Mouse (Mus musculus) 3T3-L1 (cell line): ENCODE results near the gene Nop58.
A peak's percentile ranks its signal among the peaks of the same experiment; 100 is the strongest.
"Not testable (repeated sequence)": the region's sequence is repeated elsewhere in the genome, so short reads cannot be mapped to it uniquely, and the experiment has no call there.

Experiments
- DNase-seq: peaks from one replicate; pipeline ENCODE4 v3.0.0-alpha.2; 2015; ENCODE audit warnings: low read depth, low spot score

The Nop58 gene

GRCm38 (mm10) chr1:59684819-59685755, at the start of gene Nop58:
Gene Nop58, plus strand, starts transcription at chr1:59684971.
- peak; percentile 98 for DNase-seq

- no peak for DNase-seq
These were observed 48.4 kb upstream of the Nop58 start for GRCm38 (mm10) chr1:59636349-59636748.

- DNase-seq = no peak
These were observed 46.4 kb upstream of the Nop58 start for GRCm38 (mm10) chr1:59638371-59638770.

- DNase-seq = no peak
These were observed 42.3 kb upstream of the Nop58 start for GRCm38 (mm10) chr1:59642488-59642887.

GRCm38 (mm10) chr1:59646502-59646901, 38.3 kb upstream of the Nop58 start:
- not testable (repeated sequence) for DNase-seq

- no peak for DNase-seq
These were observed 33.5 kb upstream of the Nop58 start for GRCm38 (mm10) chr1:59651201-59651819.

GRCm38 (mm10) chr1:59653243-59653911, 31.4 kb upstream of the Nop58 start:
- no peak for DNase-seq

- DNase-seq = peak; percentile 32
These were observed 28.3 kb upstream of the Nop58 start for GRCm38 (mm10) chr1:59656244-59657171.

- no peak for DNase-seq
These were observed 21.2 kb upstream of the Nop58 start for GRCm38 (mm10) chr1:59663456-59664135.

GRCm38 (mm10) chr1:59668871-59669270, 15.9 kb upstream of the Nop58 start:
- DNase-seq = no peak

- peak; percentile 67 for DNase-seq
These were observed 14.7 kb upstream of the Nop58 start for GRCm38 (mm10) chr1:59669962-59670630.

GRCm38 (mm10) chr1:59670641-59671168, 14.1 kb upstream of the Nop58 start, which contains the start of gene Sumo1:
Gene Sumo1, minus strand, starts transcription at chr1:59670834.
- DNase-seq = peak; percentile 91

- DNase-seq = no peak
These were observed 11.1 kb upstream of the Nop58 start for GRCm38 (mm10) chr1:59673661-59674060.

- DNase-seq = no peak
These were observed 599 bp upstream of the Nop58 start for GRCm38 (mm10) chr1:59683926-59684818.

- DNase-seq = peak; percentile 69
These were observed 2.7 kb downstream of the Nop58 start for GRCm38 (mm10) chr1:59687493-59687892.

- DNase-seq = peak; percentile 61
These were observed 5.7 kb downstream of the Nop58 start for GRCm38 (mm10) chr1:59690467-59690866.

GRCm38 (mm10) chr1:59697751-59698150, 13.0 kb downstream of the Nop58 start:
- DNase-seq = no peak

- no peak for DNase-seq
These were observed 13.4 kb downstream of the Nop58 start for GRCm38 (mm10) chr1:59698207-59698606.

GRCm38 (mm10) chr1:59701766-59702165, 17.0 kb downstream of the Nop58 start:
- peak; percentile 49 for DNase-seq
